Mouse (Mus musculus): ENCODE data around the gene Slc36a3. TPM values are rescaled to one million over a fixed set of nuclear protein-coding genes. Genes with fewer than 3 reads are reported as not detected.

Slc36a3 gene
- polyA plus RNA-seq, 1 experiment: not detected

DNA sequence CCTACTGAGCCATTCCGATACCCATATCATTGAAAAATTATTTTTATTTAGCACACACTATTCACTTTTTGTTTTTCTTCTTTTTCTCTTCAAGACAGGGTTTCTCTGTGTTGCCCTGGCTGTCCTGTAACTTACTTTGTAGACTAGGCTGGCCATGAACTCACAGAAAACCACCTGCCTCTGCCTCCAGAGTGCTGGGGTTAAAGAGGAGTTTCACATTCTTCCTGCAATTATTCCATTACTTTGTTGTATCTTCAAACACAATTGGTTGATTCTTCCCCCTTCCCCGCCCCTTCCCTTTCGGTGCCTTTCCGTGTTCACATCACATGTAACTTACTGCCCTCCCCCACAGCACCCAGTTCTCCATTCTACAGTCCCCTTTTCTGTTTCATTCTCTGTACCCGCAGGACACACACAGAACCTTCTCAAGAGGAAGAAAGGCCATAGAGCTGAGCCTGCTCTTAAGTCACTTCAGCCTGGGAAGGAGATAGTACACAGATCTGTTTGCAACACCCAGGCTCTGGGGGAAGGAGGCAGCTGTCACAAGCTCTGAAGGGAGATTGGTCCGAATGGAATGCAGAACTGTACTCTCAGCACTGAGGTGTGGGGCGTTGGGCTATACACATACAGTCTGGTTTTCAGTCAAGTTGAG is 38.2 kb downstream of the Slc36a3 start:
- H3K9ac ChIP-seq (ENCODE audit: low read depth, poor library complexity, severe bottlenecking): no peak overlapping the region
- no peak for TF ChIP-seq EP300 (IDR thresholded peaks at IDR 0.05; ENCODE audit: insufficient read depth, low read depth, low read length)
- TF ChIP-seq CTCF (IDR thresholded peaks at IDR 0.05; ENCODE audit: low read depth, low read length): no peak
- no peak for TF ChIP-seq POLR2A (IDR thresholded peaks at IDR 0.05; ENCODE audit: insufficient read depth, low read length)
- H3K27ac ChIP-seq (ENCODE audit: insufficient read depth, low read length): peak overlapping the region; percentile 21
- H3K9me3 ChIP-seq (replicated peaks; ENCODE audit: control insufficient read depth, insufficient read depth, low read length, poor library complexity, severe bottlenecking): no peaks in the 10 kb centered on the region
- H3K4me1 ChIP-seq (ENCODE audit: control insufficient read depth, insufficient read depth, low read length): no peaks in the 10 kb centered on the region
- H3K36me3 ChIP-seq (ENCODE audit: control insufficient read depth, insufficient read depth, low read length, poor library complexity, severe bottlenecking): no peaks in the 10 kb centered on the region
- H3K4me3 ChIP-seq (ENCODE audit: low read depth, low read length): peak overlapping the region; percentile 33
- no peaks in the 10 kb centered on the region for H3K27me3 ChIP-seq (ENCODE audit: control insufficient read depth, insufficient read depth, low read length, poor library complexity, severe bottlenecking)

DNA sequence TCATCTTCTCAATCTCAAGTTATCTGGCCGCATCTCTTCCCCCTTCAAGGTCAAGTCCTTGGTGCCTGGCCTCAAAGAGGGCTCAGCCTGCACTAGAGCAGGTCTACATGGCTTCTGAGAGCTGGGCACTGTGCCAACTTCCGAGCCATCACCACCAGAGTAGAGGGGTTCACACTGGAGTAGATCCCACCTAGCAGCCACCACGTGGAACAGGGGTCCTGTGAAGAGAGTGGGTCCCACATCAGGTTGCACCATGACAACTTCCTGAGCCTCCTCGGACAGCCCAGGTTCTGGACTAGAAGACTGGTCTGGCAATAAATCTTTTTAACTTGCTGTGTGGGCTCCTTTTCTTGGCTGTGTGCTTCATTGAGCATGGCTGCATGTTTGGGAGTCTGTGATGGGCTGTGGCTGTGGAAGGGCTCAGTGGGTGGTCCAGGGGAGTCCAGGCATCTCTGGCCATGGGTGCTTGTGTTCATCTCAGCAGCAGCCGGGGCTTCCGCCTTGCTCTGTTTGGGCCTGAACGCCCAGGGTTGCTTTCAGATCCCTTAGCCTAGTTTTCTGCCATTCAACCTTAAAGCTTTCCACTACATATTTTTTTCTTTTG is 40.8 kb downstream of the Slc36a3 start:
- no peaks in the 10 kb centered on the region for H3K9me3 ChIP-seq (replicated peaks; ENCODE audit: control insufficient read depth, insufficient read depth, low read length, poor library complexity, severe bottlenecking)

DNA sequence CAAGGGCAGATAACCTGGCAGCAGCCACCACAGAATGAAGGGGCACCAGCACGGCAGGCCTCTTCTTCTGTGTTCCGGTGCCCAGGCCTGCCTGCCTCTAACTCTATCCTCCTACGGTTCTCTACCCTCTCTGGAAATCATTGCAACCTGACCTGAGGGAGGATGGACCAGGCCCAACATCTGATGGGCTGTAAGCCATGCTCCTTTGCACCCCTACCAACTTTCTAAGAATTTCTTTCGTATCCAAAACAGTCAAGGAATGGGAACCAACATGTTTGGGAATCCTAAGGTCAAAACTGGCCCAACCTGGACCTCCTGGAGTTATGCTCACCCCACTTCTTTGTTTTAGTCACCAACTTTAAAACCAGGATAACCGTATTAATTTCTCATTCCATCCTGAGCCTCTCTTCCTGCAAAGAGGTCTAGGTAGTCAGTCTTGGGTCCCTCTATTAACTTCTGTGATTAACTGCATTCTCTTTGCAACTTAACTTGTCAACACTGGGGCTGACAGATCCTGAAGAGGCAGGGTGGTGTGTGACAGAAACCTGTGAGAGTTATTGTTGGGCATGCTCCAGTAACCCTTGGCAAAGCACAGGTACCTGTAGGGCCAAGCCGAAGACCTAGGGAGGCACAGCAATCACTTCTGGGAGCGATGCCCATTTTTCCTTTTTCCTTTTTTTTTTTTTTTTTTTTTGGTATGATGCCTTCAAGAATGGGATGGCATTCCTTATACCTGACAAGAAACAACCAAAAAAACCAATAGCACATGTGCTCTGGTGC is 41.8 kb downstream of the Slc36a3 start:
- no peak for TF ChIP-seq EP300 (IDR thresholded peaks at IDR 0.05; ENCODE audit: insufficient read depth, low read depth, low read length)
- no peak for TF ChIP-seq POLR2A (IDR thresholded peaks at IDR 0.05; ENCODE audit: insufficient read depth, low read length)
- TF ChIP-seq CTCF (IDR thresholded peaks at IDR 0.05; ENCODE audit: low read depth, low read length): no peak

More for the DNA sequence above, 40.8 kb downstream of the Slc36a3 start:
- Histone ChIP-seq H3K36me3 (ENCODE audit: control insufficient read depth, insufficient read depth, low read length, poor library complexity, severe bottlenecking) (no peaks in the 10 kb centered on the region), H3K4me3 (ENCODE audit: low read depth, low read length) (no peak overlapping the region), H3K4me1 (ENCODE audit: control insufficient read depth, insufficient read depth, low read length) (no peaks in the 10 kb centered on the region), H3K27me3 (ENCODE audit: control insufficient read depth, insufficient read depth, low read length, poor library complexity, severe bottlenecking) (no peaks in the 10 kb centered on the region), H3K9ac (ENCODE audit: low read depth, poor library complexity, severe bottlenecking) (no peak overlapping the region), H3K27ac (ENCODE audit: insufficient read depth, low read length) (no peak overlapping the region)
- TF ChIP-seq POLR2A (IDR thresholded peaks at IDR 0.05; ENCODE audit: insufficient read depth, low read length) (no peak), EP300 (IDR thresholded peaks at IDR 0.05; ENCODE audit: insufficient read depth, low read depth, low read length) (no peak), CTCF (IDR thresholded peaks at IDR 0.05; ENCODE audit: low read depth, low read length) (no peak)

DNA sequence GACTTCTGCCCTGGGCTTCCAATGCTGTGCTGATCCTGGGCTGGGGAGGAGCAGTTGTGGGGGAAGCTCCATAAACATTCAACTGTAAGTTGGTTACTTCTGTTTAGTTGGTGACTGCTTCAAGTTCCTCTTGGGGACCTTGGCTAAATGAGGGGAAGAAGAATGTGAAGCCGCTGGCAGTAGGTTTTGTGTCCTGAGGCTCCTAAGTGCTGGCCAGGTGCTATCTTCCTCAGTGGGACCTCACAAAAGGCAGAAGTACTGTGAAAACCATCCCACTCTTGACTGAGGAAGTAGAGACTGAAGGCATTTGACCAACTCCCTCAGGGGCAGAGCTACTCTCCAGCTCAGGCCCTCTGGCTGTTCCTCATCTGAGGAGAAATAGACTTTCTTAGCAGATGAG is 44.9 kb downstream of the Slc36a3 start:
- no peaks in the 10 kb centered on the region for H3K27me3 ChIP-seq (ENCODE audit: control insufficient read depth, insufficient read depth, low read length, poor library complexity, severe bottlenecking)
- TF ChIP-seq POLR2A (IDR thresholded peaks at IDR 0.05; ENCODE audit: insufficient read depth, low read length) (no peak), EP300 (IDR thresholded peaks at IDR 0.05; ENCODE audit: insufficient read depth, low read depth, low read length) (no peak), CTCF (IDR thresholded peaks at IDR 0.05; ENCODE audit: low read depth, low read length) (no peak)
- H3K4me1 ChIP-seq (ENCODE audit: control insufficient read depth, insufficient read depth, low read length): no peaks in the 10 kb centered on the region
- no peaks in the 10 kb centered on the region for H3K9me3 ChIP-seq (replicated peaks; ENCODE audit: control insufficient read depth, insufficient read depth, low read length, poor library complexity, severe bottlenecking)
- H3K36me3 ChIP-seq (ENCODE audit: control insufficient read depth, insufficient read depth, low read length, poor library complexity, severe bottlenecking): no peaks in the 10 kb centered on the region
- H3K4me3 ChIP-seq (ENCODE audit: low read depth, low read length): no peak overlapping the region
- H3K9ac ChIP-seq (ENCODE audit: low read depth, poor library complexity, severe bottlenecking): no peak overlapping the region
- no peak overlapping the region for H3K27ac ChIP-seq (ENCODE audit: insufficient read depth, low read length)

More for the DNA sequence above, 41.8 kb downstream of the Slc36a3 start:
- Histone ChIP-seq H3K4me3 (ENCODE audit: low read depth, low read length) (no peak overlapping the region), H3K27me3 (ENCODE audit: control insufficient read depth, insufficient read depth, low read length, poor library complexity, severe bottlenecking) (no peaks in the 10 kb centered on the region), H3K9ac (ENCODE audit: low read depth, poor library complexity, severe bottlenecking) (no peak overlapping the region), H3K36me3 (ENCODE audit: control insufficient read depth, insufficient read depth, low read length, poor library complexity, severe bottlenecking) (no peaks in the 10 kb centered on the region), H3K4me1 (ENCODE audit: control insufficient read depth, insufficient read depth, low read length) (no peaks in the 10 kb centered on the region), H3K9me3 (replicated peaks; ENCODE audit: control insufficient read depth, insufficient read depth, low read length, poor library complexity, severe bottlenecking) (no peaks in the 10 kb centered on the region), H3K27ac (ENCODE audit: insufficient read depth, low read length) (no peak overlapping the region)

DNA sequence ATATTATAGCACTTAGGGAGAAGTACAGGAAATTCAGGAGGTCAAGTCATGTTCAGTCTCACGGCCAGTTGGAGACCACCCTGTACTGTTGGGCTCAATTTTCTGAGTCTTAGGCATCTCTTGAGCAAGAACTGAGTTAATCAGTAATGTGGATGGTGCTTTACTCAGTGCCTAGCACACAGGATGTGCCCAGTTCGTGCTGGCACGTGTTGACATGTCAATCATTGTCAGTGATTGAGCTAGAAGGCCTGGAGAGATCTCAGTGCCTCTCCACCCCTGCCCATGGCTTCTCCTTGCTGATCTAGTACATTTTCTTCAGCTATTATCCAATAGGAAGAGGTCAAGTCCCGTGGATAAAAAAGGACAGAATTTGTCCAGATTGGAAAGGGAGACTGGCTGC is 46.1 kb downstream of the Slc36a3 start:
- no peak overlapping the region for H3K27ac ChIP-seq (ENCODE audit: insufficient read depth, low read length)
- H3K9me3 ChIP-seq (replicated peaks; ENCODE audit: control insufficient read depth, insufficient read depth, low read length, poor library complexity, severe bottlenecking): no peaks in the 10 kb centered on the region
- TF ChIP-seq CTCF (IDR thresholded peaks at IDR 0.05; ENCODE audit: low read depth, low read length) (no peak), POLR2A (IDR thresholded peaks at IDR 0.05; ENCODE audit: insufficient read depth, low read length) (no peak), EP300 (IDR thresholded peaks at IDR 0.05; ENCODE audit: insufficient read depth, low read depth, low read length) (no peak)
- no peak overlapping the region for H3K4me3 ChIP-seq (ENCODE audit: low read depth, low read length)
- H3K36me3 ChIP-seq (ENCODE audit: control insufficient read depth, insufficient read depth, low read length, poor library complexity, severe bottlenecking): no peaks in the 10 kb centered on the region
- H3K4me1 ChIP-seq (ENCODE audit: control insufficient read depth, insufficient read depth, low read length): no peaks in the 10 kb centered on the region
- no peak overlapping the region for H3K9ac ChIP-seq (ENCODE audit: low read depth, poor library complexity, severe bottlenecking)
- H3K27me3 ChIP-seq (ENCODE audit: control insufficient read depth, insufficient read depth, low read length, poor library complexity, severe bottlenecking): no peaks in the 10 kb centered on the region

All from ES-Bruce4 (cell line).